Mouse (Mus musculus): ENCODE measurements around the gene Syde1. TPM values are rescaled to one million over a fixed set of nuclear protein-coding genes. Genes with fewer than 3 reads are reported as not detected.
A peak's percentile ranks its signal among the peaks of the same experiment; 100 is the strongest.

Gene Syde1
- polyA plus RNA-seq, 1 experiment from 2014 or later = 17.7 TPM

- 14% methylated on average over 13 of the region's 13 CpGs for WGBS
- peaks cover 7% of the 10 kb centered on the region; the same call in 1 of the 2 replicates for H3K4me1 ChIP-seq
- H3K9me3 ChIP-seq = no peaks in the 10 kb centered on the region
- H3K4me3 ChIP-seq = peak overlapping the region; percentile 59
- peak; percentile 24 for ATAC-seq (ENCODE audit: insufficient number of reproducible peaks, insufficient read depth, low FRiP score, low TSS enrichment)
- peak overlapping the region; percentile 91 for H3K27ac ChIP-seq
- H3K36me3 ChIP-seq = peaks cover 33% of the 10 kb centered on the region
- H3K27me3 ChIP-seq = no peaks in the 10 kb centered on the region
- peak overlapping the region; percentile 63 for H3K9ac ChIP-seq
- H3K4me2 ChIP-seq (replicated peaks) = peak overlapping the region; percentile 73
These were observed 16.6 kb downstream of the Syde1 start for GRCm38 (mm10) chr10:78575105-78575632.

GRCm38 (mm10) chr10:78574250-78575104, 17.3 kb downstream of the Syde1 start, which contains the start of gene Ilvbl:
Ilvbl (plus strand) TSS chr10:78574346.
- H3K4me2 ChIP-seq (replicated peaks) = peak within 1 kb of the TSS; percentile 73
- no peaks in the 10 kb centered on the region for H3K9me3 ChIP-seq
- H3K4me1 ChIP-seq = peaks cover 7% of the 10 kb centered on the region; the same call in 1 of the 2 replicates
- H3K9ac ChIP-seq = peak within 1 kb of the TSS; percentile 63
- H3K27ac ChIP-seq = peak within 1 kb of the TSS; percentile 91
- ATAC-seq (ENCODE audit: insufficient number of reproducible peaks, insufficient read depth, low FRiP score, low TSS enrichment) = peak; percentile 87
- peaks cover 26% of the 10 kb centered on the region for H3K36me3 ChIP-seq
- peak within 1 kb of the TSS; percentile 59 for H3K4me3 ChIP-seq
- WGBS = under 1% methylated on average over 51 of the region's 51 CpGs
- H3K27me3 ChIP-seq = no peaks in the 10 kb centered on the region

- Histone ChIP-seq H3K27ac (peak overlapping the region; percentile 91; the same call in 1 of the 2 replicates), H3K9me3 (no peaks in the 10 kb centered on the region)
These were observed 18.5 kb downstream of the Syde1 start for GRCm38 (mm10) chr10:78573226-78573625.

GRCm38 (mm10) chr10:78570897-78571296, 20.9 kb downstream of the Syde1 start:
- Histone ChIP-seq H3K27me3 (no peaks in the 10 kb centered on the region), H3K27ac (peak overlapping the region; percentile 60), H3K9ac (no peak overlapping the region), H3K4me3 (no peak overlapping the region), H3K9me3 (no peaks in the 10 kb centered on the region), H3K4me2 (replicated peaks) (no peak overlapping the region), H3K36me3 (no peaks in the 10 kb centered on the region), H3K4me1 (peaks cover 7% of the 10 kb centered on the region; the same call in 1 of the 2 replicates)
- WGBS = 41% methylated on average over 2 of the region's 2 CpGs
- no peak for ATAC-seq (ENCODE audit: insufficient number of reproducible peaks, insufficient read depth, low FRiP score, low TSS enrichment)

More at GRCm38 (mm10) chr10:78573226-78573625, 18.5 kb downstream of the Syde1 start:
- H3K4me3 ChIP-seq = no peak overlapping the region
- H3K36me3 ChIP-seq = peaks cover 14% of the 10 kb centered on the region
- H3K4me2 ChIP-seq (replicated peaks) = peak overlapping the region; percentile 73; the same call in 1 of the 2 replicates
- H3K4me1 ChIP-seq = peaks cover 7% of the 10 kb centered on the region; the same call in 1 of the 2 replicates
- no peaks in the 10 kb centered on the region for H3K27me3 ChIP-seq
- no peak for ATAC-seq (ENCODE audit: insufficient number of reproducible peaks, insufficient read depth, low FRiP score, low TSS enrichment)
- H3K9ac ChIP-seq = no peak overlapping the region
- WGBS = 65% methylated on average over 3 of the region's 3 CpGs

- 63% methylated on average over 6 of the region's 6 CpGs for WGBS
- Histone ChIP-seq H3K36me3 (no peaks in the 10 kb centered on the region), H3K4me2 (replicated peaks) (no peak overlapping the region), H3K9ac (no peak overlapping the region), H3K4me1 (peaks cover 2% of the 10 kb centered on the region; the same call in 1 of the 2 replicates), H3K27me3 (no peaks in the 10 kb centered on the region), H3K4me3 (no peak overlapping the region), H3K9me3 (no peaks in the 10 kb centered on the region), H3K27ac (peak overlapping the region; percentile 24)
- no peak for ATAC-seq (ENCODE audit: insufficient number of reproducible peaks, insufficient read depth, low FRiP score, low TSS enrichment)
These were observed 21.3 kb downstream of the Syde1 start for GRCm38 (mm10) chr10:78570416-78570815.

- H3K9ac ChIP-seq = no peak overlapping the region
- ATAC-seq (ENCODE audit: insufficient number of reproducible peaks, insufficient read depth, low FRiP score, low TSS enrichment) = no peak
- H3K36me3 ChIP-seq = no peaks in the 10 kb centered on the region
- H3K9me3 ChIP-seq = no peaks in the 10 kb centered on the region
- WGBS = 35% methylated on average over 3 of the region's 3 CpGs
- no peaks in the 10 kb centered on the region for H3K27me3 ChIP-seq
- no peak overlapping the region for H3K27ac ChIP-seq
- H3K4me1 ChIP-seq = no peaks in the 10 kb centered on the region
- no peak overlapping the region for H3K4me3 ChIP-seq
- H3K4me2 ChIP-seq (replicated peaks) = no peak overlapping the region
These were observed 22.1 kb downstream of the Syde1 start for GRCm38 (mm10) chr10:78569686-78570085.

GRCm38 (mm10) chr10:78569191-78569590, 22.6 kb downstream of the Syde1 start:
- no peak overlapping the region for H3K9ac ChIP-seq
- no peak overlapping the region for H3K4me2 ChIP-seq (replicated peaks)
- H3K4me1 ChIP-seq = no peaks in the 10 kb centered on the region
- ATAC-seq (ENCODE audit: insufficient number of reproducible peaks, insufficient read depth, low FRiP score, low TSS enrichment) = no peak
- 79% methylated on average over 3 of the region's 3 CpGs for WGBS
- H3K4me3 ChIP-seq = no peak overlapping the region
- no peaks in the 10 kb centered on the region for H3K27me3 ChIP-seq
- no peak overlapping the region for H3K27ac ChIP-seq
- no peaks in the 10 kb centered on the region for H3K36me3 ChIP-seq
- H3K9me3 ChIP-seq = no peaks in the 10 kb centered on the region

- Histone ChIP-seq H3K4me3 (no peak overlapping the region), H3K9ac (no peak overlapping the region), H3K4me2 (replicated peaks) (no peak overlapping the region), H3K27me3 (no peaks in the 10 kb centered on the region), H3K36me3 (no peaks in the 10 kb centered on the region), H3K4me1 (no peaks in the 10 kb centered on the region), H3K27ac (no peak overlapping the region), H3K9me3 (no peaks in the 10 kb centered on the region)
- no peak for ATAC-seq (ENCODE audit: insufficient number of reproducible peaks, insufficient read depth, low FRiP score, low TSS enrichment)
- WGBS = 84% methylated on average over 1 of the region's 1 CpGs
These were observed 26.7 kb downstream of the Syde1 start for GRCm38 (mm10) chr10:78565070-78565469.

- Histone ChIP-seq H3K36me3 (no peaks in the 10 kb centered on the region), H3K4me2 (replicated peaks) (no peak overlapping the region), H3K27me3 (0 out of 2 replicates have a peak, but pooled peaks cover 3% of the 10 kb centered on the region), H3K27ac (no peak overlapping the region), H3K4me3 (no peak overlapping the region), H3K9ac (no peak overlapping the region), H3K4me1 (no peaks in the 10 kb centered on the region), H3K9me3 (no peaks in the 10 kb centered on the region)
- 70% methylated on average over 2 of the region's 2 CpGs for WGBS
- ATAC-seq (ENCODE audit: insufficient number of reproducible peaks, insufficient read depth, low FRiP score, low TSS enrichment) = no peak
These were observed 50.8 kb downstream of the Syde1 start for GRCm38 (mm10) chr10:78540943-78541342.

Other genes with a start within 250 kb of the Syde1 start
- gene Agpat3, start 239.5 kb downstream of the Syde1 start, polyA plus RNA-seq (2016; fragmentation: Nextera tagmentation; extraction: Ambion mirVana) = 54.1 and 56.4 TPM in 2 replicates
- 323 and 336 TPM in 2 replicates for gene Rrp1, start 178.9 kb downstream of the Syde1 start, polyA plus RNA-seq (2016; fragmentation: Nextera tagmentation; extraction: Ambion mirVana)
- gene Cstb, start 166.3 kb downstream of the Syde1 start, polyA plus RNA-seq (2016; fragmentation: Nextera tagmentation; extraction: Ambion mirVana) = 185 and 189 TPM in 2 replicates
- 12.1 and 13.3 TPM in 2 replicates for gene Pdxk, start 127.0 kb downstream of the Syde1 start, polyA plus RNA-seq (2016; fragmentation: Nextera tagmentation; extraction: Ambion mirVana)
- gene Olfr1358, start 74.5 kb downstream of the Syde1 start, polyA plus RNA-seq (2016; fragmentation: Nextera tagmentation; extraction: Ambion mirVana) = not detected in 2 replicates
- gene Ilvbl, start 17.6 kb downstream of the Syde1 start, polyA plus RNA-seq (2016; fragmentation: Nextera tagmentation; extraction: Ambion mirVana) = 52.7 and 54.2 TPM in 2 replicates
- gene Olfr1357, start 26.1 kb upstream of the Syde1 start, polyA plus RNA-seq (2016; fragmentation: Nextera tagmentation; extraction: Ambion mirVana) = not detected in 2 replicates
- not detected in 2 replicates for gene Casp14, start 126.3 kb upstream of the Syde1 start, polyA plus RNA-seq (2016; fragmentation: Nextera tagmentation; extraction: Ambion mirVana)
- 0.22 TPM in 1 of 2 replicates, not detected in the other for gene Ccdc105, start 161.1 kb upstream of the Syde1 start, polyA plus RNA-seq (2016; fragmentation: Nextera tagmentation; extraction: Ambion mirVana)
- gene Slc1a6, start 188.5 kb upstream of the Syde1 start, polyA plus RNA-seq (2016; fragmentation: Nextera tagmentation; extraction: Ambion mirVana) = 2.1 TPM in 2 replicates

All from embryonic facial prominence, embryonic 12.5 days (tissue).